Mouse (Mus musculus): Measurements from ENCODE around the gene Gtpbp4.
A peak's percentile ranks its signal among the peaks of the same experiment; 100 is the strongest.

GRCm38 (mm10) chr13:8995990-8996786 lies at the start of gene Gtpbp4:
- TF ChIP-seq POLR2A (IDR thresholded peaks at IDR 0.05; ENCODE audit: insufficient read length, low read depth) (peak; percentile 63), USF1 (IDR thresholded peaks at IDR 0.05; ENCODE audit: low read depth) (no peak), TCF12 (IDR thresholded peaks at IDR 0.05; ENCODE audit: insufficient read depth, poor library complexity, severe bottlenecking) (no peak), MYOD1 (IDR thresholded peaks at IDR 0.05; ENCODE audit: control insufficient read depth in 1 of 3, insufficient read length in 2 of 3, low read depth in 2 of 3) (no peak), REST (IDR thresholded peaks at IDR 0.05; ENCODE audit: insufficient read depth, insufficient read length) (no peak), POLR2AphosphoS2 (IDR thresholded peaks at IDR 0.05; ENCODE audit: insufficient read length, low read depth) (peak; percentile 66), MYOG (IDR thresholded peaks at IDR 0.05; ENCODE audit: control insufficient read depth in 1 of 3, insufficient read depth in 1 of 3, insufficient read length in 2 of 3, low read depth in 2 of 3) (peak in 1 of 3 experiments; percentile 30), MAX (IDR thresholded peaks at IDR 0.05; ENCODE audit: low read depth) (peak; percentile 71), E2F4 (IDR thresholded peaks at IDR 0.05; ENCODE audit: insufficient read depth) (no peak)
